Mouse (Mus musculus) urinary bladder, adult 2 months (tissue): Measurements from ENCODE around the gene Olfr432. TPM values are rescaled to one million over a fixed set of nuclear protein-coding genes. Genes with fewer than 3 reads are reported as not detected.

Experiments
- polyA plus RNA-seq: library from polyadenylated mRNA; depleted of rRNA; stranded (reverse); fragments of >200 nt; gene quantifications from 2 replicates; pipeline ENCODE4 v1.2.3, GENCODE M21; 2012; rRNA removed

The Olfr432 gene
- polyA plus RNA-seq, 1 experiment: not detected

Other genes starting within 250 kb of the Olfr432 start
- 6.8 and 6.9 TPM in 2 replicates for gene Ifi211, start 136.2 kb upstream of the Olfr432 start, polyA plus RNA-seq
- 23.0 and 26.2 TPM in 2 replicates for gene Mndal, start 106.7 kb upstream of the Olfr432 start, polyA plus RNA-seq
- gene Ifi203, start 106.5 kb upstream of the Olfr432 start, polyA plus RNA-seq: 10.7 and 13.5 TPM in 2 replicates
- not detected in 2 replicates for gene Ifi202b, start 66.5 kb upstream of the Olfr432 start, polyA plus RNA-seq
- gene Ifi205, start 17.4 kb upstream of the Olfr432 start, polyA plus RNA-seq: 5.7 and 7.0 TPM in 2 replicates
- 0.03 and 0.08 TPM in 2 replicates for gene Olfr433, start 8.5 kb upstream of the Olfr432 start, polyA plus RNA-seq
- gene Olfr430, start 17.4 kb downstream of the Olfr432 start, polyA plus RNA-seq: not detected in 2 replicates
- gene Olfr429, start 35.1 kb downstream of the Olfr432 start, polyA plus RNA-seq: not detected in 2 replicates
- gene Olfr427, start 47.7 kb downstream of the Olfr432 start, polyA plus RNA-seq: not detected in 2 replicates
- not detected in 2 replicates for gene Olfr231, start 72.0 kb downstream of the Olfr432 start, polyA plus RNA-seq
- not detected in 2 replicates for gene Olfr424, start 82.3 kb downstream of the Olfr432 start, polyA plus RNA-seq
- not detected in 2 replicates for gene Olfr420, start 106.4 kb downstream of the Olfr432 start, polyA plus RNA-seq
- gene Spta1, start 123.6 kb downstream of the Olfr432 start, polyA plus RNA-seq: 0.01 and 0.03 TPM in 2 replicates
- not detected in 2 replicates for gene Olfr419, start 202.9 kb downstream of the Olfr432 start, polyA plus RNA-seq